Mouse (Mus musculus) cortical plate, adult 2 months (tissue): ENCODE measurements around the gene Fosb.

ENCODE experiments used
- CTCF ChIP-seq: fragments of 200-500 bp; IDR thresholded peaks from 2 replicates; pipeline ENCODE4 v1.5.1; 2011; ENCODE audit warnings: mild to moderate bottlenecking, control low read depth, low read length; ENCODE audit not compliant: insufficient read depth; ENCODE audit errors: extremely low read depth
- POLR2A ChIP-seq: fragments of 200-500 bp; IDR thresholded peaks from 2 replicates; pipeline ENCODE4 v1.6.1; 2011; ENCODE audit warnings: mild to moderate bottlenecking, low read length, control low read depth; ENCODE audit not compliant: insufficient read depth; ENCODE audit errors: extremely low read depth

- TF ChIP-seq CTCF = no peak
- no peak for TF ChIP-seq POLR2A
Measured at GRCm38 (mm10) chr7:19279581-19280114, 30.2 kb downstream of the Fosb start, which contains the start of gene Ppm1n.
